Mouse (Mus musculus) liver, embryonic 16.5 days (tissue): ENCODE results near the gene Pigk. TPM values are rescaled to one million over a fixed set of nuclear protein-coding genes. Genes with fewer than 3 reads are reported as not detected.

Experiments
- ATAC-seq: fragments of 200-750 bp; cut with Nextera tagmentation; 2 replicates; pipeline ENCODE4 v1.8.0; 2017; ENCODE audit warnings: low read depth, mild to moderate bottlenecking, moderate number of reproducible peaks, moderate library complexity
- H3K27ac ChIP-seq: fragments of 300-500 bp; sonication (generic); 2 replicates; pipeline ENCODE4 v1.5.1; 2014; ENCODE audit warnings: mild to moderate bottlenecking, low read length
- H3K27me3 ChIP-seq: fragments of 300-500 bp; sonication (generic); 2 replicates; pipeline ENCODE4 v1.6.1; 2014; ENCODE audit warnings: low read depth, low read length, mixed read lengths; ENCODE audit not compliant: control insufficient read depth, insufficient read depth
- H3K36me3 ChIP-seq: fragments of 300-500 bp; sonication (generic); 2 replicates; pipeline ENCODE4 v1.6.1; 2014; ENCODE audit warnings: mild to moderate bottlenecking; ENCODE audit not compliant: control insufficient read depth, insufficient read depth
- H3K4me1 ChIP-seq: fragments of 300-500 bp; sonication (generic); 2 replicates; pipeline ENCODE4 v1.6.1; 2014; ENCODE audit warnings: low read depth, low read length, mixed read lengths; ENCODE audit not compliant: control insufficient read depth
- H3K4me2 ChIP-seq: fragments of 300-500 bp; sonication (generic); 2 replicates; pipeline ENCODE4 v1.6.1; 2014; ENCODE audit warnings: low read depth, low read length, mixed read lengths
- H3K4me3 ChIP-seq: fragments of 300-500 bp; sonication (generic); 2 replicates; pipeline ENCODE4 v1.5.1; 2014; ENCODE audit warnings: low read depth, mild to moderate bottlenecking, low read length
- H3K9ac ChIP-seq: fragments of 300-500 bp; sonication (generic); 2 replicates; pipeline ENCODE4 v1.6.1; 2014; ENCODE audit warnings: low read depth, low read length
- H3K9me3 ChIP-seq: fragments of 300-500 bp; sonication (generic); replicated peaks from 2 replicates; pipeline ENCODE4 v1.6.1; 2016; ENCODE audit warnings: low read length; ENCODE audit not compliant: control insufficient read depth
- WGBS: fragments of 180-500 bp; shearing (Covaris S2); extraction: QIAGEN DNeasy Blood & Tissue Kit; methylation state at CpG from one replicate; pipeline ENCODE4 v1.1.7; 2014; ENCODE audit not compliant: insufficient replicate concordance; 5-methylcytosine and 5-hydroxymethylcytosine counted together
- polyA plus RNA-seq: library from polyadenylated mRNA; unstranded; fragments of >200 nt; fragmentation: Nextera tagmentation; extraction: Ambion mirVana; gene quantifications from 2 replicates; pipeline ENCODE4 v1.2.1, GENCODE M21; 2015

The Pigk gene
- polyA plus RNA-seq, 1 experiment from 2014 or later = 22.1 TPM

GRCm38 (mm10) chr3:152756896-152757295 lies 43.0 kb downstream of the Pigk start:
- Histone ChIP-seq H3K4me3 (no peak overlapping the region), H3K4me2 (no peak overlapping the region), H3K9ac (peak overlapping the region; percentile 33), H3K27me3 (no peaks in the 10 kb centered on the region), H3K36me3 (peaks cover 2% of the 10 kb centered on the region), H3K9me3 (no peaks in the 10 kb centered on the region; the same call in 1 of the 2 replicates), H3K27ac (peak overlapping the region; percentile 70), H3K4me1 (peaks cover 54% of the 10 kb centered on the region)
- WGBS = 57% methylated on average over 2 of the region's 2 CpGs
- no peak for ATAC-seq

- H3K36me3 ChIP-seq = no peaks in the 10 kb centered on the region
- H3K9me3 ChIP-seq = no peaks in the 10 kb centered on the region
- H3K4me2 ChIP-seq = peak overlapping the region; percentile 37
- peaks cover 54% of the 10 kb centered on the region for H3K4me1 ChIP-seq
- H3K4me3 ChIP-seq = peak overlapping the region; percentile 19; the same call in 1 of the 2 replicates
- peak overlapping the region; percentile 70 for H3K27ac ChIP-seq
- ATAC-seq = peak; percentile 96
- H3K9ac ChIP-seq = peak overlapping the region; percentile 33
- H3K27me3 ChIP-seq = no peaks in the 10 kb centered on the region
- 42% methylated on average over 12 of the region's 12 CpGs for WGBS
Measured at GRCm38 (mm10) chr3:152757464-152758393, 43.8 kb downstream of the Pigk start.

GRCm38 (mm10) chr3:152758500-152759032 lies 44.7 kb downstream of the Pigk start:
- peaks cover 59% of the 10 kb centered on the region for H3K4me1 ChIP-seq
- peak overlapping the region; percentile 62 for H3K27ac ChIP-seq
- H3K36me3 ChIP-seq = no peaks in the 10 kb centered on the region
- no peak overlapping the region for H3K4me3 ChIP-seq
- no peak overlapping the region for H3K4me2 ChIP-seq
- no peak for ATAC-seq
- 70% methylated on average over 15 of the region's 15 CpGs for WGBS
- H3K9ac ChIP-seq = no peak overlapping the region
- H3K27me3 ChIP-seq = no peaks in the 10 kb centered on the region
- H3K9me3 ChIP-seq = no peaks in the 10 kb centered on the region

GRCm38 (mm10) chr3:152761116-152761515 lies 47.2 kb downstream of the Pigk start:
- WGBS = 23% methylated on average over 7 of the region's 7 CpGs
- Histone ChIP-seq H3K9me3 (no peaks in the 10 kb centered on the region), H3K4me2 (no peak overlapping the region), H3K36me3 (no peaks in the 10 kb centered on the region), H3K4me1 (peaks cover 44% of the 10 kb centered on the region), H3K4me3 (no peak overlapping the region), H3K27me3 (no peaks in the 10 kb centered on the region), H3K9ac (no peak overlapping the region), H3K27ac (no peak overlapping the region)
- no peak for ATAC-seq

- H3K36me3 ChIP-seq = no peaks in the 10 kb centered on the region
- H3K9ac ChIP-seq = no peak overlapping the region
- H3K4me1 ChIP-seq = peaks cover 39% of the 10 kb centered on the region
- WGBS = 76% methylated on average over 8 of the region's 8 CpGs
- no peak overlapping the region for H3K4me2 ChIP-seq
- no peaks in the 10 kb centered on the region for H3K9me3 ChIP-seq
- no peak overlapping the region for H3K27ac ChIP-seq
- H3K4me3 ChIP-seq = no peak overlapping the region
- ATAC-seq = no peak
- no peaks in the 10 kb centered on the region for H3K27me3 ChIP-seq
Measured at GRCm38 (mm10) chr3:152761661-152762060, 47.8 kb downstream of the Pigk start.

- no peaks in the 10 kb centered on the region for H3K36me3 ChIP-seq
- H3K27ac ChIP-seq = no peak overlapping the region
- H3K4me3 ChIP-seq = no peak overlapping the region
- no peak for ATAC-seq
- no peaks in the 10 kb centered on the region for H3K27me3 ChIP-seq
- 60% methylated on average over 8 of the region's 8 CpGs for WGBS
- H3K4me2 ChIP-seq = no peak overlapping the region
- no peaks in the 10 kb centered on the region for H3K9me3 ChIP-seq
- H3K9ac ChIP-seq = no peak overlapping the region
- peaks cover 32% of the 10 kb centered on the region for H3K4me1 ChIP-seq
Measured at GRCm38 (mm10) chr3:152762302-152762701, 48.4 kb downstream of the Pigk start.

- Histone ChIP-seq H3K9me3 (no peaks in the 10 kb centered on the region), H3K4me2 (peak overlapping the region; percentile 71), H3K9ac (peak overlapping the region; percentile 56), H3K4me1 (peaks cover 23% of the 10 kb centered on the region), H3K4me3 (peak overlapping the region; percentile 61), H3K27ac (peak overlapping the region; percentile 48), H3K36me3 (no peaks in the 10 kb centered on the region), H3K27me3 (no peaks in the 10 kb centered on the region)
- 21% methylated on average over 26 of the region's 26 CpGs for WGBS
- peak; percentile 74 for ATAC-seq
Measured at GRCm38 (mm10) chr3:152763139-152763882, 49.4 kb downstream of the Pigk start.

- ATAC-seq = no peak
- Histone ChIP-seq H3K4me2 (no peak overlapping the region), H3K27ac (no peak overlapping the region), H3K4me3 (no peak overlapping the region), H3K4me1 (peaks cover 16% of the 10 kb centered on the region), H3K9ac (no peak overlapping the region), H3K9me3 (no peaks in the 10 kb centered on the region), H3K27me3 (no peaks in the 10 kb centered on the region), H3K36me3 (no peaks in the 10 kb centered on the region; the same call in 1 of the 2 replicates)
- WGBS = 30% methylated on average over 8 of the region's 8 CpGs
Measured at GRCm38 (mm10) chr3:152764516-152765312, 50.8 kb downstream of the Pigk start.
